Mouse (Mus musculus): Measurements from ENCODE around the gene Pi4k2a. TPM values are rescaled to one million over a fixed set of nuclear protein-coding genes. Genes with fewer than 3 reads are reported as not detected.

Pi4k2a gene
- polyA plus RNA-seq, 1 experiment from 2014 or later: 27.8 TPM

GRCm38 (mm10) chr19:42126219-42126605 lies 35.9 kb downstream of the Pi4k2a start:
- H3K36me3 ChIP-seq (ENCODE audit: control insufficient read depth, insufficient read depth, low read length): peaks cover 5% of the 10 kb centered on the region; the same call in 1 of the 2 replicates
- H3K4me1 ChIP-seq (ENCODE audit: control insufficient read depth, insufficient read depth, low read length): peaks cover 15% of the 10 kb centered on the region
- WGBS: 91% methylated on average over 6 of the region's 6 CpGs
- H3K9me3 ChIP-seq (replicated peaks; ENCODE audit: control insufficient read depth, low read length, poor library complexity, severe bottlenecking): no peaks in the 10 kb centered on the region
- ATAC-seq: no peak
- no peak overlapping the region for H3K9ac ChIP-seq (ENCODE audit: low read depth, low read length)
- no peak overlapping the region for H3K27ac ChIP-seq (ENCODE audit: low read length)
- H3K4me3 ChIP-seq (ENCODE audit: low read depth, low read length): no peak overlapping the region
- no peaks in the 10 kb centered on the region; the same call in 1 of the 2 replicates for H3K27me3 ChIP-seq (ENCODE audit: control insufficient read depth, insufficient read depth, low read depth, low read length)
- H3K4me2 ChIP-seq (ENCODE audit: low read length): no peak overlapping the region

DNA sequence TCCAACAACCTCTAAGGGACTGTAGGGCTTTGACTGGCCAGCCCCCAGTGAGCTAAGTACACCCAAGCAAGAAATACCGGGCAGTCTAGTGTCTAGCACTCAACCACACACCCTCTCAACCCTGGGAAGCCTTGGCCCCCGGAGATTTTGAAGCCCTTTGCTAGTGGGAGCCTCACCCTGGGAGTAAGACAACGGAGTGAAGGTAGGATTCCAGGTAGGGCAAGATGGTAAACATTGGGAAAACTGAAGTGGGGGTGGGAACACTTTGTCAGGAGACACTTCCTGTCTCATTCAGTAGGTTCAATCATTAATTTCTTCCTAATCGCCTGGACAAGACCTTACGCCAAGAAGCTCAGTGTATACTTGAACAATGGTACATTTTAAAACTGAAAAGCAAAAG lies 36.8 kb downstream of the Pi4k2a start:
- Histone ChIP-seq H3K4me3 (ENCODE audit: low read depth, low read length) (no peak overlapping the region), H3K27ac (ENCODE audit: low read length) (no peak overlapping the region), H3K4me2 (ENCODE audit: low read length) (no peak overlapping the region), H3K4me1 (ENCODE audit: control insufficient read depth, insufficient read depth, low read length) (peaks cover 15% of the 10 kb centered on the region), H3K9ac (ENCODE audit: low read depth, low read length) (no peak overlapping the region), H3K9me3 (replicated peaks; ENCODE audit: control insufficient read depth, low read length, poor library complexity, severe bottlenecking) (no peaks in the 10 kb centered on the region), H3K36me3 (ENCODE audit: control insufficient read depth, insufficient read depth, low read length) (no peaks in the 10 kb centered on the region; the same call in 1 of the 2 replicates), H3K27me3 (ENCODE audit: control insufficient read depth, insufficient read depth, low read depth, low read length) (no peaks in the 10 kb centered on the region; the same call in 1 of the 2 replicates)
- 93% methylated on average over 5 of the region's 5 CpGs for WGBS
- ATAC-seq: no peak

DNA sequence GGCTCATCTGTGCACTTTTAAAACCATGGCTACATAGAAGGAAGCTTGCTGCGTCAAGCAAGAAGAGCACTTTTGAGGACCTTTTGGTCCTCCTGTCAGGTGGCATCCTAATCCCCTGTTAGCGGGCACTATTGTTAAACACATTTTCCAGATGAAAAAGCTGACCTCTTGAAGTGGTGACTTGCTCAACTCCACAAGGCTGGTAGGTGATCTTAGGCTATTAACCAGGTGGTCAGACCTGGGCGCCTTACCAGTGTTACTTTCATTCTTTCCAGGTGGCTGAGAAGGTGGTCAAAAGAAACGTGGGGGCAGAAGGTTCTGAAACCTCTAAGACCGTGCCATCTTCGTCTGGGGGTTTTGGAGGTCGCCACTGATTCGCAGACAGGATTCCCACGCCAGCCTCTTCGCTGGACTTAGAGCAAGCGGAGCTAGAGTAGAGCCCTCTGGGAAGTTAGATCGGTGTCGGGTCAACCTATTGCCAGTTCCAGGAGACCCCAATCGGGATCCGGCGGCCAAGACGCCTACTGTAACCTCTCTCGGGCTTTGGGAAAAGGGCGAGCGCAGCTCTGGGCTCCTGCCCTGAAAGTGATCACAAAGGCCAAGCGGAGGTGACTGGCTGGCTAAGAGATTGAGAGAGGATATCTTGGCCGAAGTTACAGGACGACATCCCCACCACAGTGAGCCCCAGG lies 37.9 kb downstream of the Pi4k2a start:
- Histone ChIP-seq H3K27ac (ENCODE audit: low read length) (0 out of 2 replicates have a peak overlapping the region, but pooled peaks have one; percentile 42), H3K4me2 (ENCODE audit: low read length) (peak overlapping the region; percentile 100), H3K9ac (ENCODE audit: low read depth, low read length) (peak overlapping the region; percentile 80), H3K9me3 (replicated peaks; ENCODE audit: control insufficient read depth, low read length, poor library complexity, severe bottlenecking) (no peaks in the 10 kb centered on the region), H3K36me3 (ENCODE audit: control insufficient read depth, insufficient read depth, low read length) (no peaks in the 10 kb centered on the region; the same call in 1 of the 2 replicates), H3K27me3 (ENCODE audit: control insufficient read depth, insufficient read depth, low read depth, low read length) (no peaks in the 10 kb centered on the region; the same call in 1 of the 2 replicates), H3K4me3 (ENCODE audit: low read depth, low read length) (peak overlapping the region; percentile 71), H3K4me1 (ENCODE audit: control insufficient read depth, insufficient read depth, low read length) (peaks cover 15% of the 10 kb centered on the region)
- ATAC-seq: no peak
- WGBS: 5% methylated on average over 23 of the region's 23 CpGs

GRCm38 (mm10) chr19:42128787-42129508 lies 38.7 kb downstream of the Pi4k2a start, which contains the start of gene Avpi1:
TSS of gene Avpi1 (minus strand) at chr19:42129059.
- ATAC-seq: peak; percentile 97
- peaks cover 15% of the 10 kb centered on the region for H3K4me1 ChIP-seq (ENCODE audit: control insufficient read depth, insufficient read depth, low read length)

GRCm38 (mm10) chr19:42129509-42130293 lies 39.4 kb downstream of the Pi4k2a start:
- H3K27me3 ChIP-seq (ENCODE audit: control insufficient read depth, insufficient read depth, low read depth, low read length): no peaks in the 10 kb centered on the region; the same call in 1 of the 2 replicates
- no peaks in the 10 kb centered on the region; the same call in 1 of the 2 replicates for H3K36me3 ChIP-seq (ENCODE audit: control insufficient read depth, insufficient read depth, low read length)
- peak; percentile 34 for ATAC-seq
- H3K4me3 ChIP-seq (ENCODE audit: low read depth, low read length): peak overlapping the region; percentile 71
- H3K9ac ChIP-seq (ENCODE audit: low read depth, low read length): peak overlapping the region; percentile 80
- H3K4me1 ChIP-seq (ENCODE audit: control insufficient read depth, insufficient read depth, low read length): peaks cover 15% of the 10 kb centered on the region
- peak overlapping the region; percentile 100 for H3K4me2 ChIP-seq (ENCODE audit: low read length)
- peak overlapping the region; percentile 73 for H3K27ac ChIP-seq (ENCODE audit: low read length)
- H3K9me3 ChIP-seq (replicated peaks; ENCODE audit: control insufficient read depth, low read length, poor library complexity, severe bottlenecking): no peaks in the 10 kb centered on the region
- WGBS: 19% methylated on average over 14 of the region's 14 CpGs

More at GRCm38 (mm10) chr19:42128787-42129508, 38.7 kb downstream of the Pi4k2a start, which contains the start of gene Avpi1:
- Histone ChIP-seq H3K27ac (ENCODE audit: low read length) (peak within 1 kb of the TSS; percentile 73), H3K9me3 (replicated peaks; ENCODE audit: control insufficient read depth, low read length, poor library complexity, severe bottlenecking) (no peaks in the 10 kb centered on the region), H3K4me3 (ENCODE audit: low read depth, low read length) (peak within 1 kb of the TSS; percentile 71), H3K4me2 (ENCODE audit: low read length) (peak within 1 kb of the TSS; percentile 100), H3K36me3 (ENCODE audit: control insufficient read depth, insufficient read depth, low read length) (no peaks in the 10 kb centered on the region; the same call in 1 of the 2 replicates), H3K9ac (ENCODE audit: low read depth, low read length) (peak within 1 kb of the TSS; percentile 80), H3K27me3 (ENCODE audit: control insufficient read depth, insufficient read depth, low read depth, low read length) (no peaks in the 10 kb centered on the region; the same call in 1 of the 2 replicates)
- under 1% methylated on average over 54 of the region's 54 CpGs for WGBS

DNA sequence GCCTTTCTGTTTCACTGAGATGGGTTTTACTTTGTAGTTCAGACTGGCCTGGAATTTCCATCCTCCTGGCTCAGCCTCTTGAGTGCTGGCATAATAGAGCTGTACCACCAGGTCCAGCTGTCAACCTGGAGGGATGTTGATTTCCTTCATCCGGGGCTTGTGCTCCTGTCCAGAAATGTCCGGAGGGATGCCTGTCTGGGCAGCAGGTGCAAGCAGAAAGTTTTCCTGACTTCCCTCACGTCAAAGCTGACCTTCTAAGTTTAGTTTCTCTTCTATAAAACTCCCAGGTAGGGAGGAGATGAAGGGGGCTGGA lies 40.0 kb downstream of the Pi4k2a start:
- no peaks in the 10 kb centered on the region; the same call in 1 of the 2 replicates for H3K27me3 ChIP-seq (ENCODE audit: control insufficient read depth, insufficient read depth, low read depth, low read length)
- ATAC-seq: no peak
- no peak overlapping the region for H3K4me2 ChIP-seq (ENCODE audit: low read length)
- H3K27ac ChIP-seq (ENCODE audit: low read length): no peak overlapping the region
- H3K9me3 ChIP-seq (replicated peaks; ENCODE audit: control insufficient read depth, low read length, poor library complexity, severe bottlenecking): no peaks in the 10 kb centered on the region
- WGBS: 63% methylated on average over 3 of the region's 3 CpGs
- H3K4me3 ChIP-seq (ENCODE audit: low read depth, low read length): no peak overlapping the region
- no peaks in the 10 kb centered on the region for H3K36me3 ChIP-seq (ENCODE audit: control insufficient read depth, insufficient read depth, low read length)
- peaks cover 15% of the 10 kb centered on the region for H3K4me1 ChIP-seq (ENCODE audit: control insufficient read depth, insufficient read depth, low read length)
- no peak overlapping the region for H3K9ac ChIP-seq (ENCODE audit: low read depth, low read length)

DNA sequence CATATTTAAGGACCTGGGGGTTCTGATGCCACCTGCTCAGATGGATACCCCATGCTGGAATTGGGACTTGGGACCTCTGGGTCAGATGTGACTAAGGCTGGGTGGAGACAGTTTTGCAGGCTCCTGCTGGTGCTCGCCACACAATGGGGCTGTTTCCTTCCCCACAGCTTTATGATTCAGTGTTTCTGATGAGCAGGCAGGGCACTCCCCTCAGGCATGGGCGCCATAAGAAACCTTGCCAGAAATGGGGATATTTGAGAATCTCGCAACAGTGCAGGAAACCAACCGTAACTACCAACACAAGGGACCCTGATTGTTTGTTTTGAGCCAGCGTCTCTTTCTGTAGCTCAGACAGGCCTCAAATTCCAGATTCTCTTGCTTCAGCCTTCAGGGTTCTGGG lies 40.8 kb downstream of the Pi4k2a start:
- H3K9ac ChIP-seq (ENCODE audit: low read depth, low read length): no peak overlapping the region
- no peak overlapping the region for H3K4me3 ChIP-seq (ENCODE audit: low read depth, low read length)
- no peak for ATAC-seq
- H3K36me3 ChIP-seq (ENCODE audit: control insufficient read depth, insufficient read depth, low read length): no peaks in the 10 kb centered on the region
- 74% methylated on average over 5 of the region's 5 CpGs for WGBS
- peaks cover 15% of the 10 kb centered on the region for H3K4me1 ChIP-seq (ENCODE audit: control insufficient read depth, insufficient read depth, low read length)
- H3K27me3 ChIP-seq (ENCODE audit: control insufficient read depth, insufficient read depth, low read depth, low read length): no peaks in the 10 kb centered on the region; the same call in 1 of the 2 replicates
- H3K4me2 ChIP-seq (ENCODE audit: low read length): no peak overlapping the region
- no peaks in the 10 kb centered on the region for H3K9me3 ChIP-seq (replicated peaks; ENCODE audit: control insufficient read depth, low read length, poor library complexity, severe bottlenecking)
- H3K27ac ChIP-seq (ENCODE audit: low read length): no peak overlapping the region

DNA sequence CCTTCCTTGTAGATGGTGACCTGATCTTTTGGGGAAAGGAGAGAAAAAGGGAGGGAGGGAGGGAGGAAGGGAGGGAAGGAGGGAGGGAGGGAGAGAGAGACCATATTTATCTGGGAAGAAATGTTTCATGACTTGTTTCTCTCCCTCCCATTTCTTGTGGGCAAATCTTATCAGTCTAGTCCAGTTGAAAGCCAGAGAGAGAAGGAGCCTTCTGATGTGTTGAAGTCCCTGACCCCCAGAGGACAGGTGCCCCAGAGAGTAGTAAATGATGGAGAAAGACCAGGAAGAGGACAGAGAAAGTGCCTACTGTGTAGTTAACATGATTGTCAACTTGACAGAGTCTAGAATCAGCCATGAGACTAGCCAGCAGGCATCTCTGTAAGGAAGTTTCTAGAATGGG lies 44.8 kb downstream of the Pi4k2a start:
- H3K4me2 ChIP-seq (ENCODE audit: low read length): no peak overlapping the region
- no peak overlapping the region for H3K4me3 ChIP-seq (ENCODE audit: low read depth, low read length)
- H3K27ac ChIP-seq (ENCODE audit: low read length): no peak overlapping the region
- no peaks in the 10 kb centered on the region; the same call in 1 of the 2 replicates for H3K27me3 ChIP-seq (ENCODE audit: control insufficient read depth, insufficient read depth, low read depth, low read length)
- H3K4me1 ChIP-seq (ENCODE audit: control insufficient read depth, insufficient read depth, low read length): no peaks in the 10 kb centered on the region
- no peaks in the 10 kb centered on the region for H3K9me3 ChIP-seq (replicated peaks; ENCODE audit: control insufficient read depth, low read length, poor library complexity, severe bottlenecking)
- H3K9ac ChIP-seq (ENCODE audit: low read depth, low read length): no peak overlapping the region
- no peak for ATAC-seq
- H3K36me3 ChIP-seq (ENCODE audit: control insufficient read depth, insufficient read depth, low read length): no peaks in the 10 kb centered on the region
